Mouse (Mus musculus) lung, adult 2 months (tissue): Measurements from ENCODE around the gene Sparcl1. TPM values are rescaled to one million over a fixed set of nuclear protein-coding genes. Genes with fewer than 3 reads are reported as not detected.

Experiments
- DNase-seq: peaks from one replicate; pipeline ENCODE4 v3.0.0; 2022
- H3K4me1 ChIP-seq: fragments of 200-500 bp; 2 replicates; pipeline ENCODE4 v1.6.1; 2011; ENCODE audit warnings: low read length; ENCODE audit not compliant: control insufficient read depth, insufficient read depth
- H3K4me3 ChIP-seq: fragments of 200-500 bp; replicated peaks from 2 replicates; pipeline ENCODE3; 2011; ENCODE audit warnings: low read depth, mild to moderate bottlenecking, control low read depth, low read length; ENCODE audit errors: extremely low read depth
- CTCF ChIP-seq: fragments of 200-500 bp; IDR thresholded peaks from 2 replicates; pipeline ENCODE4 v1.5.1; 2011; ENCODE audit warnings: mild to moderate bottlenecking, low read length, control low read depth; ENCODE audit not compliant: insufficient read depth
- POLR2A ChIP-seq: fragments of 200-500 bp; IDR thresholded peaks from 2 replicates; pipeline ENCODE4 v1.6.1; 2011; ENCODE audit warnings: low read depth, mild to moderate bottlenecking, control low read depth, low read length, borderline replicate concordance; ENCODE audit errors: extremely low read depth
- WGBS: fragments of 180-500 bp; shearing (Covaris S2); methylation state at CpG from one replicate; pipeline ENCODE4 v1.1.7; 2018; 5-methylcytosine and 5-hydroxymethylcytosine counted together
- polyA plus RNA-seq: library from polyadenylated mRNA; depleted of rRNA; stranded (reverse); fragments of >200 nt; gene quantifications from 2 replicates; pipeline ENCODE4 v1.2.3, GENCODE M21; 2012

Gene Sparcl1
- polyA plus RNA-seq, 1 experiment = 298 TPM

GRCm38 (mm10) chr5:104073602-104074001 lies 39.9 kb downstream of the Sparcl1 start:
- TF ChIP-seq POLR2A (no peak), CTCF (no peak)
- 93% methylated on average over 5 of the region's 5 CpGs for WGBS
- no peak for DNase-seq
- Histone ChIP-seq H3K4me3 (no peak overlapping the region), H3K4me1 (peaks cover 3% of the 10 kb centered on the region; the same call in 1 of the 2 replicates)

DNA sequence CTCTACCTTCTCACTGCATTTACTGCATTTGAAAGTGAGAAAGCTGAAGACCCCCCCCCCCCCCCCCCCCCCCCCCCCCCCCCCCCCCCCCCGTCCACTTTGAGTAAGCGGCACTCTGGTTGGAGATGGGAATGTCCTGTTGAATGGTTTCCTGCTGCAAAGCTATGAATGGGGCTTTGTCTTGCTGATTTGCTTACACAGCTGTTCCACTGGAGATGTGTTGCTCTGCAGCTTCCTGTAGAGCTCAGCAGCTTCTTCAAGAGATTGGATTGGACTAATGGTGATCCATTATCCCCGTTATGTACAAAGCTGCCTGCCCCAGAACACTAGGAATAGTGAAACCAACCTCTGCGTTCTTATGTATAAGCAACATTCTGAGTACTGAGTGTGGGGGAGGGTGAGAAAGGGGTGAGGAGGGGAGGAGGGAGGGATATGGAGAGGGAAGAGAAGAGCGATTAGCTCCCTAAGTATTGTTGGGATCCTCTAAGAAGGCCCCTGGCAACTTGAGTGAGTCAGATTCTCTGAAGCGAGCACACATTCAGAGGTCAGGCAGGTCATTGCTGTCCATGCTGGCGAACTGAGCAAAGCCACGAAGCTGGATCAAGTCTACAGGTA lies 41.2 kb downstream of the Sparcl1 start:
- WGBS = 28% methylated on average over 8 of the region's 8 CpGs
- DNase-seq = no peak
- TF ChIP-seq POLR2A (no peak), CTCF (no peak)
- Histone ChIP-seq H3K4me1 (peaks cover 3% of the 10 kb centered on the region; the same call in 1 of the 2 replicates), H3K4me3 (no peak overlapping the region)

DNA sequence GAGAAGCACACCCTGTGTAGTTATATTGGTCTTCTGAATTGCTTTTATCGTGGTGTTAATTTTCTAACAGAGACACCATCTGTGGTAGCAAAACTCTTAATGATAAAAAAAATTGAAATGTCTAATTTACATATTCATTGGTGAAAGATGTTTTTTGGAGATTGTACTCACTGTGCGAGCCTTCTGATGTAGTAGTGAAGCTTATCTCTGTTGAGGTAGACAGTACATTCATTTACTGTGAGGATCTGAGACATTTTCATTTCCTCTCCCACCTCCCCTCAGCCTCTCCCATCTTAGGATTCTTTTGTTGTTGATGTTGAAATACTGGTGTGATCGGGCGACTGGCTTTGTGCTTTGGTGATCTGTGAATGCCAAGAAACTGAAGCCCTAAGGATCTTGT lies 42.5 kb downstream of the Sparcl1 start:
- WGBS = 65% methylated on average over 4 of the region's 4 CpGs
- DNase-seq = no peak
- peaks cover 3% of the 10 kb centered on the region; the same call in 1 of the 2 replicates for H3K4me1 ChIP-seq
- H3K4me3 ChIP-seq = no peak overlapping the region
- TF ChIP-seq POLR2A = no peak
- no peak for TF ChIP-seq CTCF

- Histone ChIP-seq H3K4me1 (peaks cover 3% of the 10 kb centered on the region; the same call in 1 of the 2 replicates), H3K4me3 (no peak overlapping the region)
- 75% methylated on average over 7 of the region's 7 CpGs for WGBS
- no peak for DNase-seq
- TF ChIP-seq POLR2A (no peak), CTCF (peak; percentile 76)
Measured at GRCm38 (mm10) chr5:104068751-104069150, 44.8 kb downstream of the Sparcl1 start.

- Histone ChIP-seq H3K4me3 (no peak overlapping the region), H3K4me1 (no peaks in the 10 kb centered on the region)
- DNase-seq = no peak
- no peak for TF ChIP-seq POLR2A
- TF ChIP-seq CTCF = no peak
- WGBS = 92% methylated on average over 11 of the region's 11 CpGs
Measured at GRCm38 (mm10) chr5:104062773-104063551, 50.6 kb downstream of the Sparcl1 start.

DNA sequence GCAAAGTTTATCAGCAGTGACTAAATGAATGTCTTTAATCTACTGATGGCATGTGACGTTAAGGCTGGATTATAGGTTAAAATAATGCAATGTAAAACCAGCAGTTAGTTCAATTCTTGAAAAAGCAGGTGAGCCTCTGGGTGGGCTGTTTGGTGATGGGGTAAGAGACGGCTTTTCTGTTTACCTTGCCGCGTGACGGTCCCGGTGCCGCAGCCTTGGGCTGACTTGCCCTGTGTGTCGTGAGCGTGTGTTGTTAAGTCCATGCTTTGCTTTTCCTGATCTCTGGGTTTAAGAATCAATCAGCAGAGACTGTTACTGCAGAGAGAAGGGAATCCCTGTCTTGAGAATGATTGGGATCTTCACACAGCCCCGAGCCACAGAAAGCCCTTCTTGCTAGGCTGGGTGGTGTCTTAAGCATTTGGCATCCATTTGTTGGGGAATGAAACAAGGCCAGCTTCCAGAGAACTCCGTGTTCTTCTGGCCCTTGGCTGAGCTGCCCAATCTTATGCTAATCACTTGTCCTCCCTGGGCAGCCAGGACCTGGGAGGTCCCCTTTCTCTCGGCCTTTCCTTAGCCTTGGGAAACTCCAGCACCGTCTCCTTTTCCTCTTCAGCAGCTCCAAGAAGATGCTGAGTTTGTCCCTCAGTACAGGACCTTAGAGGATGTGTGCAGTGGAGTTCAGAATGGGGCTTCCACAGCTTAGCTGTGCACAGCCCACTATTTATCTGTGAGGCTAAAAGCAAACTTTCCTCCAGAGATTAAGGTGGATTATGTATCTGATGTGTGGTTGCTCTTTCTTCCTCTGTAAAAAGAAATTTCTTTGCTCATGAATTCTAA lies 51.4 kb downstream of the Sparcl1 start:
- H3K4me3 ChIP-seq = no peak overlapping the region
- no peak for DNase-seq
- WGBS = 88% methylated on average over 13 of the region's 13 CpGs
- no peaks in the 10 kb centered on the region for H3K4me1 ChIP-seq
- TF ChIP-seq CTCF (no peak), POLR2A (no peak)

- no peak for TF ChIP-seq CTCF
- TF ChIP-seq POLR2A = no peak
- Histone ChIP-seq H3K4me1 (no peaks in the 10 kb centered on the region), H3K4me3 (no peak overlapping the region)
- WGBS = 85% methylated on average over 5 of the region's 5 CpGs
- DNase-seq = no peak
Measured at GRCm38 (mm10) chr5:104060429-104060828, 53.1 kb downstream of the Sparcl1 start.

DNA sequence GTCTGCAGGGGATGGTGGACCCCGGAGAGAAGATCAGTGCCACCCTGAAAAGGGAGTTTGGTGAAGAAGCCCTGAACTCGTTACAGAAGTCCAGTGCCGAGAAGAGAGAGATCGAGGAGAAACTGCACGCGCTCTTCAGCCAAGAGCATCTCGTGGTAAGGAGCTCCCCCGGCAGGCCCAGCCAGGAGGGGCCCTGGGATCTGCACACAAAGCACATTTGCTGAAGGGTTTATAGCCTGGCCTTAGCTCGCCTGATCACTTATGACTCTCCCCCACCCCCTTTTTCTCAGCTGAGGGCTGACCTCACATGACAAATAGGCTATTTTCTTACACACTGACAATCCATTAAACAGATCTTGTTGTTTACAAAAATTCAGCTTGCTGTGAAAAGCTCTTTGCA lies 53.9 kb downstream of the Sparcl1 start:
- Histone ChIP-seq H3K4me1 (no peaks in the 10 kb centered on the region), H3K4me3 (no peak overlapping the region)
- WGBS = 84% methylated on average over 9 of the region's 9 CpGs
- TF ChIP-seq POLR2A = no peak
- TF ChIP-seq CTCF = no peak
- no peak for DNase-seq

- DNase-seq = peak; percentile 46
- 0 out of 2 replicates have a peak, but pooled peaks cover 1% of the 10 kb centered on the region for H3K4me1 ChIP-seq
- WGBS = 62% methylated on average over 15 of the region's 15 CpGs
- TF ChIP-seq CTCF (peak; percentile 67), POLR2A (no peak)
- no peak overlapping the region for H3K4me3 ChIP-seq
Measured at GRCm38 (mm10) chr5:104058021-104058420, 55.5 kb downstream of the Sparcl1 start.

GRCm38 (mm10) chr5:104056295-104056694 lies 57.2 kb downstream of the Sparcl1 start:
- TF ChIP-seq POLR2A = no peak
- TF ChIP-seq CTCF = no peak
- no peak for DNase-seq
- WGBS = 92% methylated on average over 7 of the region's 7 CpGs
- Histone ChIP-seq H3K4me3 (no peak overlapping the region), H3K4me1 (peaks cover 4% of the 10 kb centered on the region; the same call in 1 of the 2 replicates)
